Mouse (Mus musculus) heart, adult 2 months (tissue): ENCODE measurements around the gene Galnt2. TPM values are rescaled to one million over a fixed set of nuclear protein-coding genes. Genes with fewer than 3 reads are reported as not detected.
A peak's percentile ranks its signal among the peaks of the same experiment; 100 is the strongest.

Experiments used
- DNase-seq, 2 experiments: peaks; one replicate each; pipeline ENCODE4 v3.0.0; 2021
- H3K27ac ChIP-seq: fragments of 200-600 bp; 2 replicates; pipeline ENCODE4 v1.8.1; 2022
- H3K27me3 ChIP-seq: fragments of 200-500 bp; 2 replicates; pipeline ENCODE4 v1.6.1; 2012; ENCODE audit warnings: mild to moderate bottlenecking, low read length, inconsistent platforms, mixed read lengths; ENCODE audit not compliant: control insufficient read depth, insufficient read depth
- H3K36me3 ChIP-seq: fragments of 200-500 bp; 2 replicates; pipeline ENCODE4 v1.6.1; 2012; ENCODE audit warnings: low read length, inconsistent platforms; ENCODE audit not compliant: control insufficient read depth, insufficient read depth
- H3K4me1 ChIP-seq: fragments of 200-500 bp; 2 replicates; pipeline ENCODE4 v1.6.1; 2011; ENCODE audit warnings: low read length; ENCODE audit not compliant: control insufficient read depth, insufficient read depth
- H3K4me3 ChIP-seq: fragments of 200-600 bp; 2 replicates; pipeline ENCODE4 v1.8.1; 2022
- H3K79me2 ChIP-seq: fragments of 200-500 bp; replicated peaks from 2 replicates; pipeline ENCODE4 v1.6.1; 2012; ENCODE audit warnings: mild to moderate bottlenecking, inconsistent platforms, low read length, moderate library complexity, mixed read lengths; ENCODE audit not compliant: control insufficient read depth, insufficient read depth
- H3K9ac ChIP-seq: fragments of 200-500 bp; 2 replicates; pipeline ENCODE4 v1.6.1; 2012; ENCODE audit warnings: low read depth, mild to moderate bottlenecking, control low read depth, inconsistent platforms, low read length, mixed read lengths
- CTCF ChIP-seq: fragments of 200-600 bp; IDR thresholded peaks from 2 replicates; pipeline ENCODE4 v1.8.1; 2022; ENCODE audit warnings: antibody characterized with exemption, mild to moderate bottlenecking, moderate library complexity
- EP300 ChIP-seq: fragments of 200-500 bp; IDR thresholded peaks from 2 replicates; pipeline ENCODE4 v1.6.1; 2011; ENCODE audit warnings: low read depth, low read length, control low read depth; ENCODE audit not compliant: insufficient read depth
- POLR2A ChIP-seq: fragments of 200-500 bp; IDR thresholded peaks from 2 replicates; pipeline ENCODE4 v1.6.1; 2011; ENCODE audit warnings: mild to moderate bottlenecking, low read depth, low read length, control low read depth; ENCODE audit not compliant: insufficient read depth
- WGBS: fragments of 180-500 bp; shearing (Covaris S2); methylation state at CpG from one replicate; pipeline ENCODE4 v1.1.7; 2018; 5-methylcytosine and 5-hydroxymethylcytosine counted together
- intact Hi-C: fragments of 180-260 bp; cut with DNase I; formaldehyde crosslinking; loops from one replicate; pipeline ENCODE4 v1.15.1; 2025
- long read RNA-seq: library from polyadenylated mRNA; stranded (forward); transcript quantifications from one replicate; pipeline ENCODE4 v2.0.0, GENCODE M21; 2021
- polyA plus RNA-seq: library from polyadenylated mRNA; depleted of rRNA; stranded (reverse); fragments of >200 nt; gene quantifications from 2 replicates; pipeline ENCODE4 v1.2.3, GENCODE M21; 2012; rRNA removed
- total RNA-seq, 2 experiments: library from RNA; stranded (reverse); gene quantifications; 2 replicates each; pipeline ENCODE4 v1.2.3; 2021

Galnt2 gene
- total RNA-seq (10 to 100 TPM; 35.2 to 42.9 TPM), polyA plus RNA-seq (3.7 and 8.8 TPM in 2 replicates)
- long read RNA-seq, full-length matches to known transcripts, result 40 of 53 reads
- long read RNA-seq, partial matches to known transcripts, result 1 of 53 reads
- long read RNA-seq, other reads (novel, unspliced or antisense), result 12 of 53 reads

DNA sequence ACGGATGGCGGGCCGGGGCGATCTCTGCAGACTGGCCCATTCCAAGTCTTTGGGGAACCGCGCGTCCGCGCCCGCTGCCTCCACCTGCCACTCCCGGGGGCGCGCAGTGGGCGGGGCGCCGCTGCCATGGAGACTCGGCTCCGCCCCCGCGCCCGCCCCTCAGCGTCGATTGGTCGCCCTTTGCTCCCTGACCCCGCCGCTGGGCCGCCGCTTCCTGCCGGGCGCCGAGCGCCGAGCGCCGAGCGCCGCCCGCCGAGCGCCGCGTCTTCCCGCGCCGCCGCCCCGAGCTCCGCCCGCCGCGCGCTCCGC lies at the start of gene Galnt2:
Gene Galnt2, plus strand, starts transcription at position 216 of the 309 bp plus-strand sequence.
- H3K27me3 ChIP-seq, result no peaks in the 10 kb centered on the region
- H3K36me3 ChIP-seq, result no peaks in the 10 kb centered on the region
- peaks cover 2% of the 10 kb centered on the region for H3K4me1 ChIP-seq
- peak; percentile 94 to 95 for DNase-seq
- peak within 1 kb of the TSS; percentile 97 for H3K9ac ChIP-seq
- H3K79me2 ChIP-seq, result no peaks in the 10 kb centered on the region; the same call in none of the 2 replicates
- intact Hi-C loops, result loop anchor here (1.0 to 5.0 kb wide), 5 partner anchors 52 to 209 kb away; partner anchors contain the start of genes Taf5l and Urb2
- WGBS, result 1% methylated on average over 51 of the region's 53 CpGs
- H3K27ac ChIP-seq, result peak within 1 kb of the TSS; percentile 84
- TF ChIP-seq CTCF, result no peak
- TF ChIP-seq POLR2A, result no peak
- no peak for TF ChIP-seq EP300
- peak within 1 kb of the TSS; percentile 99 for H3K4me3 ChIP-seq

DNA sequence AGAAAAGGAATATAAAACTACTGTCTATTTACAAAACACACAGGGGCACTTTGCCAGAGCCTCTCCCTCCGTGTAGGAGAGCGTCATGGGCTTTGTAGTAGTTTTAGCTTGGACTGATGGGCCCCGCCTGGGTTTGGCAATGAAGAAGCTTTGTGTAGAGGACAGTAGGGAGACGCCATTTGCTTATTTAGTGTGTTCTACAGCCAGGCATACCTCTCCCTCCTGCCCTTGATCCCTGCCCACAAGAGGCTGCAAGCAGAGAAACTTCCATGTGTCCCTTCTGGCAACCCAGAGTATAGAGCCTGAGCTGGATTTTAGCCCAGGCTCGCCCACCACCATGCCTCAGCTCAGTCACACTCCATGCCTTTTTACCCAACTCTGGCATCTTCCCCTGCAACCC lies 49.4 kb upstream of the Galnt2 start:
- intact Hi-C loops, result no loop called here
- WGBS, result 61% methylated on average over 5 of the region's 5 CpGs
- TF ChIP-seq POLR2A (no peak), CTCF (no peak), EP300 (no peak)
- Histone ChIP-seq H3K36me3 (no peaks in the 10 kb centered on the region), H3K9ac (no peak overlapping the region), H3K4me1 (peaks cover 7% of the 10 kb centered on the region), H3K4me3 (no peak overlapping the region), H3K27me3 (no peaks in the 10 kb centered on the region), H3K79me2 (no peaks in the 10 kb centered on the region), H3K27ac (no peak overlapping the region)
- no peak for DNase-seq

DNA sequence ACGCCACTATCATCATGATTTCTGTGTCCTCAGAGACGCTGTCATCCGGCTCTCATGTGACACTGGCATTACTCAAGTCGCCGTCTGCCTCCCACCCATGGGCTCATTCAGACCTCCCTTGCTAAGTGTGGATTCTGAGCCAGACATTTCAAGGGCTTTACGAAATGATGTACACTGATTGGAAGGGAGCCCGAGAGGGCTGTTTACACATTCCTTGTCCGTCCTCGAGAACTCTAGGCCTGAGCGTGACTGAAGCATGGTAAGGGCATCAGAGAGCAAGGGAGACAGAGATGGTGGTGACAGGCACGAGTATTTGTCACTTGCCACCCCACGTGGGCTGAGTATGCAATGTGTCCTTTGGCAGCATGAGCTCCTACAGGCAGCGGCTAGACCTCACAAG lies 49.0 kb upstream of the Galnt2 start:
- H3K36me3 ChIP-seq, result no peaks in the 10 kb centered on the region
- 47% methylated on average over 13 of the region's 13 CpGs for WGBS
- H3K4me1 ChIP-seq, result peaks cover 7% of the 10 kb centered on the region
- intact Hi-C loops, result no loop called here
- no peak overlapping the region for H3K9ac ChIP-seq
- H3K79me2 ChIP-seq, result no peaks in the 10 kb centered on the region
- no peak overlapping the region for H3K4me3 ChIP-seq
- H3K27me3 ChIP-seq, result no peaks in the 10 kb centered on the region
- peak; percentile 45 to 68 for DNase-seq
- TF ChIP-seq EP300 (peak; percentile 95), POLR2A (0 out of 2 replicates have a peak, but pooled peaks have one; percentile 13), CTCF (0 out of 2 replicates have a peak, but pooled peaks have one; percentile 3)
- H3K27ac ChIP-seq, result peak overlapping the region; percentile 26; the same call in 1 of the 2 replicates

DNA sequence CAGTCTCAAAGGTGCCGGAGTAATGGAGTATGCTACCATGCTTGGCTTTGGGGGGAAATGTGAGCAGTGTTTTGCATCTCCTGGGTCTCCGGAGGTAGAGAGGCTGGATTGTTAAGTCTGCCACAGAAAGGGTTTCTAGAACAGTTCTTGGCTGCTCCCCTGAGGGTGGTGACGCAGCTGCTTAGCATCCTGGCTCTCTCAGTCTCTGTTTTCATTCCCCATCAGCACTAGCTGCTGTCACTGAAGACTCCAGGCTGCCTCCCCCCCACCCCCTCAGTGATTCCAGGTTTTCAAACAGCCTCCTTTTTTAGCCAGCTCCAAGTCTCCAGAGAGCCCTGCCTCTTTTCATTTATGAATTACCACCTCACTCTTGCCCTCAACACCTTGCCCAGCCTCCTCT lies 47.1 kb upstream of the Galnt2 start:
- H3K27ac ChIP-seq, result no peak overlapping the region
- TF ChIP-seq POLR2A, result no peak
- TF ChIP-seq CTCF, result no peak
- peak; percentile 43; the same call in 1 of the 2 replicates for TF ChIP-seq EP300
- no peaks in the 10 kb centered on the region for H3K79me2 ChIP-seq
- H3K4me1 ChIP-seq, result peaks cover 7% of the 10 kb centered on the region
- no peak overlapping the region for H3K9ac ChIP-seq
- DNase-seq, result peak in 1 of 2 experiments; percentile 40
- no peaks in the 10 kb centered on the region for H3K27me3 ChIP-seq
- 68% methylated on average over 3 of the region's 3 CpGs for WGBS
- H3K4me3 ChIP-seq, result no peak overlapping the region
- intact Hi-C loops, result no loop called here
- H3K36me3 ChIP-seq, result no peaks in the 10 kb centered on the region

DNA sequence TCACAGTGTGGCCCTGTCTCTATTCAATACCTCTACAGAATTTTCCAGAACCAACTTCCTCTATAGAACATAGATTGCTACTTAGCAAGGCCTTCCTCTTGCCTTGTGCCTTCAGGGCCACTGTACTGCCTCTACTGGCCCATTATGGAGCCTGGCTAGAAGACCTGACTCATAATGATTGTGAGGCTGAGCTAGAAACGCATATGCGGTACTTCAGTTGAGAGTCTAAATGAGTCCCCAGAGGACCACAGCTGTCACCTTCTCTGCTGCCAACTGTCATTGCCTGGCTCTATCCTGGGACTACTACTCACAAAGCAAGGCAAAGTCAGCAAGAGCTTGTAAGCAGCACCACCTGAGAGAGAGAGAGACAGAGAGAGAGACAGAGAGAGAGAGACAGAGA lies 46.7 kb upstream of the Galnt2 start:
- WGBS, result 63% methylated on average over 2 of the region's 2 CpGs
- intact Hi-C loops, result no loop called here
- no peaks in the 10 kb centered on the region for H3K36me3 ChIP-seq
- peaks cover 7% of the 10 kb centered on the region for H3K4me1 ChIP-seq
- no peak for DNase-seq
- no peaks in the 10 kb centered on the region for H3K27me3 ChIP-seq
- H3K4me3 ChIP-seq, result no peak overlapping the region
- TF ChIP-seq EP300 (no peak), POLR2A (no peak), CTCF (no peak)
- H3K9ac ChIP-seq, result no peak overlapping the region
- no peak overlapping the region for H3K27ac ChIP-seq
- H3K79me2 ChIP-seq, result no peaks in the 10 kb centered on the region

DNA sequence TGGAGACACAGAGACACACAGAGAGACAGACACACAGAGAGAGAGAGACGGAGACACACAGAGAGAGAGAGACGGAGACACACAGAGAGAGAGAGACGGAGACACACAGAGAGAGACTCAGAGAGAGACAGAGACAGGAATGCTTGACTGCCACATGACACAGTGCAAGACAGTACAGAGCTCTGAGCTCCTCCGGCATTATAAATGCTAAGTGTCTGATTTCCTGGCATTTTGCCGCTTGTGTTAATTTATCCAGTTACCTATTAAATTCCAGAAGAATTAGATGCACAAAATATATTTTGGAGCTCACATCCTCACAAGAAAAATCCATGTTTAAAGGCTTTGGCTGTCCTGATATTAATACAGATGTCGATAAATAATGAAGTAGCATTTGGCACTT lies 46.1 kb upstream of the Galnt2 start:
- Histone ChIP-seq H3K4me1 (peaks cover 7% of the 10 kb centered on the region), H3K9ac (no peak overlapping the region), H3K4me3 (no peak overlapping the region), H3K27ac (no peak overlapping the region), H3K27me3 (no peaks in the 10 kb centered on the region), H3K79me2 (no peaks in the 10 kb centered on the region), H3K36me3 (no peaks in the 10 kb centered on the region)
- no peak for DNase-seq
- TF ChIP-seq POLR2A (no peak), CTCF (no peak), EP300 (no peak)
- 90% methylated on average over 6 of the region's 6 CpGs for WGBS
- intact Hi-C loops, result no loop called here
